Mouse (Mus musculus) retina, postnatal 7 days (tissue): ENCODE data around the gene Shbg.

Experiments used
- DNase-seq: peaks from one replicate; pipeline ENCODE4 v3.0.0-alpha.2; 2012; ENCODE audit warnings: low read depth, low spot score

Gene Shbg

GRCm38 (mm10) chr11:69617805-69618204 is at the start of gene Shbg:
Gene Shbg (minus strand): TSS chr11:69617905.
- DNase-seq, result no peak

GRCm38 (mm10) chr11:69666665-69667005 is 48.9 kb upstream of the Shbg start:
- no peak for DNase-seq

GRCm38 (mm10) chr11:69665961-69666664 is 48.4 kb upstream of the Shbg start, which contains the start of gene Cd68:
Gene Cd68 (minus strand): TSS chr11:69666153.
- DNase-seq, result no peak

- no peak for DNase-seq
Measured at GRCm38 (mm10) chr11:69665457-69665960, 47.8 kb upstream of the Shbg start.

- no peak for DNase-seq
Measured at GRCm38 (mm10) chr11:69664841-69665240, 47.1 kb upstream of the Shbg start.

GRCm38 (mm10) chr11:69663795-69664194 is 46.1 kb upstream of the Shbg start:
- DNase-seq, result no peak

GRCm38 (mm10) chr11:69662967-69663671 is 45.4 kb upstream of the Shbg start:
- DNase-seq, result no peak

- DNase-seq, result peak; percentile 95
Measured at GRCm38 (mm10) chr11:69662213-69662966, 44.7 kb upstream of the Shbg start, which contains the start of gene Mpdu1. Gene Mpdu1 (minus strand): TSS chr11:69662642.

GRCm38 (mm10) chr11:69661221-69661881 is 43.6 kb upstream of the Shbg start:
- DNase-seq, result no peak

- no peak for DNase-seq
Measured at GRCm38 (mm10) chr11:69657462-69657881, 39.8 kb upstream of the Shbg start.

- DNase-seq, result peak; percentile 60
Measured at GRCm38 (mm10) chr11:69656617-69657461, 39.1 kb upstream of the Shbg start.

GRCm38 (mm10) chr11:69656065-69656455 is 38.4 kb upstream of the Shbg start:
- DNase-seq, result no peak

GRCm38 (mm10) chr11:69655264-69656064 is 37.8 kb upstream of the Shbg start, which contains the start of gene Sox15:
Gene Sox15 (plus strand): TSS chr11:69655314.
- DNase-seq, result peak; percentile 66

- DNase-seq, result no peak
Measured at GRCm38 (mm10) chr11:69654760-69655159, 37.1 kb upstream of the Shbg start.

GRCm38 (mm10) chr11:69653399-69653798 is 35.7 kb upstream of the Shbg start:
- DNase-seq, result peak; percentile 62

- no peak for DNase-seq
Measured at GRCm38 (mm10) chr11:69645860-69646259, 28.2 kb upstream of the Shbg start.

GRCm38 (mm10) chr11:69635471-69635870 is 17.8 kb upstream of the Shbg start:
- DNase-seq, result no peak

- DNase-seq, result no peak
Measured at GRCm38 (mm10) chr11:69633128-69633866, 15.6 kb upstream of the Shbg start.
